Mouse (Mus musculus): ENCODE data around the gene Nxpe4.
A peak's percentile ranks its signal among the peaks of the same experiment; 100 is the strongest.
"Not testable (repeated sequence)": the region's sequence is repeated elsewhere in the genome, so short reads cannot be mapped to it uniquely, and the experiment has no call there.

Nxpe4 gene

DNA sequence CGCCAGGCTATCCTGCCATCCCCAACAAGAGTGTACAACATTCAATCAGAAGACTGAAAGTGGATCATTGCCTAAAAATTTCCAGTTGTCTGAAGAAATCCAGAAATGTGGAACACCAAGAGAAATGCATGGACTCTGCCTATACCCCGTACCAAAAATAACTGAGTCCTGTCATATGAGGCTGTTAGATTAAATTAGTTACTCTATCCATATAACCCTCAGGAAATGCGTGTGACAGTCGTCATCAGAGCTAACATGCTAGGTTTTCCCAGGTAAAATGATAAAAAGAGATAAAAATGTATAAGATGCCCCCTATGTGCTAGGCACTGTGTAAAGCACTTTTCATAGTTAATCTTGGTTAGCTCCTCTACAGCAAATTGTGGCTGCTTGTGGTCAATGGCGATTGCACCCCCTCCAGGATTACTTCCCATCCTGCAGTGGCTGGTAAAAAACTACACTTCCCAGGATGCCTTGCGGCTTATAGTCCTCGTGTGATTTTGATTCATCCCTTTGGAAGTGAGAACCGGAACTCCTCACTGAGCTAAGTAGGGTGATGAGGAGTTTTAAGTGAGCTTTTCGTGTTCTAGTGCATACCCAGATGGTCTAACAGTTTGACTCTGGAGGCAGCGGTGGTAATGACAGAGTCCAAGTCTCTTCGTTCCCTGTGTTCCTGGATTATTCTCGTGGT is at the start of gene Nxpe4:
Nxpe4 (plus strand) TSS at position 519 of the 688 bp plus-strand sequence.
- DNase-seq (ENCODE audit: low spot score in 2 of 2) = peak; percentile 91 to 93

DNA sequence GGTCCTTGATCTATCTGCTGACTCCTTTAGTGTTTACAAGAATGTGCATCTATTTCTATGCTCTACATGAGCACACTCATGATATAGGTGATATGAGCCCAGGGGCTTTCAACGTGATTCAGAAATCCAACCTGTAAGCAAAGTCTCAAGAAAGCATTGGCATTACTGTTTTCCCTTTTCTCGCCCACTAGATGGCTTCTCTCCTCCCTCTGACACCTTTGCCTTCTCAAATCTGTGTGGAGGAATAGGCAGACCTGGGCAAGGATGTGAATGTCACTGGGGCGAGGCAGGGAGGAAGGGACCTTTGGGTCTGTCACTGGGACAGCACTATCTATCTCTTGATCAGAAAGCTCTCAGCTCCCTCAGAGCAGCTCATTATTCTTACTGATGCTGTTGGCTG is 35.0 kb upstream of the Nxpe4 start:
- no peak for DNase-seq (ENCODE audit: low spot score in 2 of 2)

DNA sequence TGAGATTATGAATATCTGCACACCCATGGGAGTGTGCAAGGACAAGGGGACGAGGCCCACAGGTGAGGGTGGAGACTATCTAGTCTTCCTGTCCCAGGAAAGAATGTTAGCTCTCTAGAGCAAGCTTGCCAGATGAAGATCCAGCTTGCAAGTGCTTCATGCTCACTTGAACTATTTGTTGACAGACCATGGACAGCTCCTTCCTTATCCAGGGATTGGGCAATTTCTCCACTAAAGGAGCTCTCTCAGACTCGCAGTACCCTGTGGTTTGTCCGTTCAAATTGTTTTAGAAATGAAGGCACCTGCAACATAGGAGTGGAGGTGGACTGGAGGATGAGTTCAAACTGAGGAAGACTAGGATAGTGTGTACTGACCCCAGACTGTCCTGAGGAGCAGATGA is 24.3 kb upstream of the Nxpe4 start:
- no peak for DNase-seq (ENCODE audit: low spot score in 2 of 2)

DNA sequence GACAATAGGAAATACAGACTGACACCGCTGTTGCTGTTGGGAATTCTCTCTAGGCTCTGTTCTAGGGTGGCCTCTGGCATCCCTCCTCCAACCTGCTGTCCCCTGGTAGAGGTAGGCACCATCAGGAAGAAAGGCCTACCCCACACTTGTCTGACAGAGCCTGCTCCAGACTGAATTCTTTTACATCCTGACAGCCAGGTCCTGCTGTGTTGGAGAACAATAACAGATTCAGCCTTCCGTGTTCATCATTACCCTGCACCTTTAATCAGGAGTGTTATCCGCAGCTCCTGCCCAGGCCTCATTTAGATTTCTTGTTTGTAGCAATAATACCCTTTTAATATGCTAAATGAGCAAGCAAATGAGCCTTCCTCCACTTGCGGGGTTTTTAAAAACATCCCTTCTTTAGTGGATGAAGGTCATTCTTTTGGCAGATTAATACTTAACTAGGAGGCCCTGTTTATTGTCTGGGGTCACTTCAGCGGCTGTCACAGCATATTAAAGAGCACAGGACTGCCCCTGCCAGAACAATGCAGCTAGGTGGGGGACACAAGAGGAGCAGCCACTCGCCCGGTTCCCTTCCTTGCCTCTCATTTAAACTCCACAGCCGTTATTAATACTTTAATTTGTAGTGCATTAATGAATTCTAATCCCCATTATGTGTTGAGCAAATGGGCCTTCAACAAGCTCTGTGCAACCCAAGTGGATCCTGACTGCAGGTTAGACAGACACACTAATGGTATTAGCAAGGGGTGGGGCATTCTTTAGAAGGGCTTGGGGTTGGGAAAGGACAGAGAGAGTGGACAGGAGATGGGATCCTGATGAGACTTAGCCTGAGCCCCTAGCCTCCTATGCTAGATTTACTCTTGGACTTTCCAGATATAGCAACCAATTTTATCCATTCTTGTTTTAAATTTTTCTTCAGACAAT is 21.1 kb upstream of the Nxpe4 start:
- no peak for DNase-seq (ENCODE audit: low spot score in 2 of 2)

DNA sequence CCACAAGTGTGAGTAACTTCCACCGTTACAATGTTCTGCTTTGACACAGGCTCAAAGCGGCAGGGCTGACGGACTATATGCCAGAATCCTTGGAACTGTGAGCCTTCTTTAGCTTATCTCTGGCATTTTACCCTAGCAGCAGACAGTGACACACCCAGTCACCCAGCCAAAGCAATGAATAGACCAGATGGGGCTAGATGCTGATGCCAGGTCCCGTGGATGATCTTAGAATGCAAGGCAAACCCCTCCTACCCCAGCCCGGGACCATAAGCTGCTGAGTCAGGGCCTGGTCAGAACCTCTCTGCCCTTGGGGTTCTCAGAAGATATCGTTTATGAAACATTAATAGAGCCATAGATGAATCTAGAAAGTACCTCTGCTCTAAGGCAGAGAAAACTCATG is 19.2 kb upstream of the Nxpe4 start:
- no peak for DNase-seq (ENCODE audit: low spot score in 2 of 2)

DNA sequence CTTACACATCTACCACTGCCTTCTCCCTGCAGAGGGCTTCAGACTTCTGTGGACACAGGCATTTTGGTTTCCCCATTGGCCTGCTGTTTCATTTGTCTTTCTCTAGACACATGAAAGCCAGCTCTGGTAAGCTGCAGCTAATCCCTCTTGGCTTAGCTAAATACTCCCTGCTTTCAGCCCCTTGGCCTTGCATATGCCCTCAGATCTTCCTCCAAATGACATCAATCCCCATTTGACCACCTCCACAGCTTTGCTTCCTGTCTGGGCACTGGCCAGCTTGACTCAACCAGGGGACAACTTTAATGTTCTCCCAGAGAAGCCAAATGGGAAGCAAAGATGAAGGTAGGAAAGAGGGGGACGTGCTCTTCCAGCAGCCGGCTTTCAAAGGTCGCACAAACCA is 15.1 kb upstream of the Nxpe4 start:
- DNase-seq (ENCODE audit: low spot score in 2 of 2) = no peak

DNA sequence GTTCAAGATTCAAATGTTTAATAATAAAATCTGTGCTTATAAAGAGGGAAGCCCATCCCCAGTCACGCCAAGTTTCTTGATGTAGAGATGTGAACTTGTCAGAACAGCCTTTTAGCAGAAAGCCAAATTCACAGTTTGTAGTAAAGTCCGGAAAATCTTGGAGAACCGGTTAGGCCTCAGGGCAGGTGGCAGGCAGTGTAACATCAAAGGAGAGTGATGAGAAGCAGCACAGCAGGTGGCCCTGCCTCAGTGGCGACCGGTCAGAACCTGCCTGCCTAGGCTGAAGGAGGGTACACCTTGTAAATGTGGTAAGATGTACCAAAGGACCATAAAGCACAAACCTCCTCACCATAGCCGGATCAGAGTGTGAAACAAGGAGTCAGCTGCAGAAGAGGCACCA is 4.7 kb downstream of the Nxpe4 start:
- DNase-seq (ENCODE audit: low spot score in 2 of 2) = not testable (repeated sequence)

DNA sequence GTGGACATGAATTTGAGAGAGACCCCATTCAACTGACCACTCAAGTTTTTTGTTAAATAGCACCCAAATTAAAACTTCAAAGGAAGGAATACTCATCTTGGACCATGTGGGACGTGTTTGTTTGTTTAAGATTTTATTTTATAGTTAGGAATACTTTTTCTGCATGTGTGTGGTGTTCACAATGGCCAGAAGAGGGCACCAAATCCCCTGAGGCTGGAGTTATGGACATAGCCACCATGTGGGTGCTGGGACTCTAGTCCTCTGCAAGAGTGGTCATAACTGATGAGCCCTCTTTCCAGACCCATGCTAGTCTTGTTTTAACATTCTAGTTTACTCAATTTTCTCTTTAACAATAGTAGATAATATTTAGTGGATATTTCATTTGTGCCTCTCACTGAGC is 14.9 kb downstream of the Nxpe4 start:
- no peak for DNase-seq (ENCODE audit: low spot score in 2 of 2)

DNA sequence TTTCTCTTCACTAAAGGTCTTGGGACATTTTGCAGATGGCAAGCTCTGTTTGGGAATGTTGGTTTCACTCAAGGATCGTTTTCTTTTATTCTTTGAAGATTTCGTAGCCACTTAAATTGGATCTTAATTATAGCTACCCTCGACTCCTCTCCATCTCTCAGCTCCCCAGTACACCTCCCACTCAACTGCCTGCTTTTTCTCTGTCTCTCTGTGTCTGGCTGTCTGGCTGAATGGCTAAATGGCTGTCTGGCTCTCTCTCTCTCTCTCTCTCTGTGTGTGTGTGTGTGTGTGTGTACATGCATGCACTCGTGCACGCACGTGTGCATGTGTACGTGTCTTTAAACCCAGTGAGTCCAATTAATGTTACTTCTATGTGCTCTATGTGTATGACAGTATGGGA is 19.5 kb downstream of the Nxpe4 start:
- DNase-seq (ENCODE audit: low spot score in 2 of 2) = peak; percentile 38 to 49

DNA sequence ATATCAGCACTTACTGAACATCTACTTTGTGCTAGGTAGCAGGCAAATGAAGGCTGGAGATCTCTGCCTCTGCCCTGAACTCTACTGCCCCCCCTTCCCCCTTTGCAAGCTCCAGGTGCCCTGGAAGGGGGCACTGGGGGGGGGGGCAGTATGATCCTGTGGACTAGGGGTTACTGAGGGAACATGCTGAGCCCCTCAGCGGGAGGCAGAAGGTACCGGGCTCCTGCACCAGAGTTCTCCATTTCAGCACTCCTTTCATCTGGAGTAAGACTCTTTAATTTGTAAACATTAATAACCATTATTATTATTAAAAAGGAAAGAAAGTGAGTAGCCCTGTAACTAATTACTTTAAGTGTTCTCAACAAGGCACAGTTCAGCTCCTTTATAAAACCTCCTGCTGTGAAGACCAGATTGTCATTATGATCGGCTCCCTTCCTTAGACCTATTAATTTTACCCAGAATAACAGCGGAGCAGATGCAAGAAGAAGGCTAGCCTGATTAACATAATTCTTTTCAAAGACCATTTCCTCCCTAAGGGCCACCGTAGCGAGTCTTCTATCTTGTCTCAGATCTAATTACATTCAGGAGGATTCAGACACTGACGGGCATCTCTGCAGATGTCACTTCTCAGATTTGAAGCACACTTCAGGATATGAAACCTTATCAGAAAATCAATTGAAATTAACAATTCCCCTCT is 21.0 kb downstream of the Nxpe4 start:
- no peak for DNase-seq (ENCODE audit: low spot score in 2 of 2)

DNA sequence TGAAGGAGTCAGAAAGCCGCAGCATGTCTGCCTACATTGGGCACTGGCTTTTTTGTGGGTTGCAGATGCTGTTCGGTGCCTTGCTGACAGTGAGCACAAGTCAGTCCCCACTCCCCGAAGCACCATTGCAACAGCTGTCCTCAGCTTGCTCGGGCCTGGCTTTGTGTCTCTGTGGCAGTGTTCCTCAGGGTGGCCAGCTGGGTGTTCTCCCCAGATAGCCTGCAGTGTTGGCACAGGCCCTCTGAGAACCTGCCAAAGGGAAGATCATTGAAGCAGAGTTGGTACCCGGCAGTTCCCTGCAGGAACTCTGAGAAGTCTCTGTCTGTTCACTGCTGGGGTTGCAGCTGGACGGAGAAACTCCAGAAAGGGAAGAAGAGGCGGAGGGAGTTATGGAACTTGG is 22.5 kb downstream of the Nxpe4 start:
- peak in 1 of 2 experiments; percentile 34 for DNase-seq (ENCODE audit: low spot score in 2 of 2)

DNA sequence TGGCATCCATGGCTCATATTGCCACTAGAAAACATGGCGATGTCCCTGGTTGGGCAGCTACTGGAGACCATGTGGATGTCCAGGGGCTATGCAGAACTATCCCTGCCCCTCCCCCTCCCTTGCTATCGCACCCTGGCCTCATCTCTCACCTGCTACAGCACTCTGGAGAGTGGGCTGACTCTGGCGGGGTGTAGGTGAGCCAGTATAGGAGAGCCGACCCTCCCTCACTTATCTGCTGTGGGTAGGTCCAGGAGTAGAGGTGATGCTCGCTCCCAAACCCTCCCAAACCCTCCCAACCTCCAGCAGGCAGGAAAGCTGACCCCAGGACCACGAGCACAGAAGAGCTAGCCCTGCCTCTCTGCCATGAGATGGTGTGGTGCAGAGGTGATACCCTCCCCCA is 27.0 kb downstream of the Nxpe4 start:
- no peak for DNase-seq (ENCODE audit: low spot score in 2 of 2)

DNA sequence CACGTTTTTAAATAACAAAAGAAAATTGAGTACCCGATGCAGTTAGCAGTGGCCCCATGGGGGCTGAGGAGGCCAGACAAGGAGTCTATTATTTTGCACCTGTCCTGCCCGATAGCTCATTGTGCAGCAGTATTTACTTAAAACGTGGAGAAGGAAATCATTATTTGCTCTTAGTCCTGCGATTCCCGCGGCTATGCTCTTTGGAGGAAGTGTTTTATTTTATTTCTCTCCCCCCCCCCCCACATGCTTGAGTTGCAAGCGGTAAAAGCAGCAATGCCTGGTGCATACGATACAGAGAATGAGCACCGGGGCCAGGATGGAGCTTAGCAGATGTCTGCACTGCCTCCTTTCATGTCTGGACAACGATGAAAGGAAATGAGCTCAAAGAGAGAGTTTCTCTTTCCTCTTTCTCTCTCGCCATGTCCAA is 35.6 kb downstream of the Nxpe4 start:
- no peak for DNase-seq (ENCODE audit: low spot score in 2 of 2)

DNA sequence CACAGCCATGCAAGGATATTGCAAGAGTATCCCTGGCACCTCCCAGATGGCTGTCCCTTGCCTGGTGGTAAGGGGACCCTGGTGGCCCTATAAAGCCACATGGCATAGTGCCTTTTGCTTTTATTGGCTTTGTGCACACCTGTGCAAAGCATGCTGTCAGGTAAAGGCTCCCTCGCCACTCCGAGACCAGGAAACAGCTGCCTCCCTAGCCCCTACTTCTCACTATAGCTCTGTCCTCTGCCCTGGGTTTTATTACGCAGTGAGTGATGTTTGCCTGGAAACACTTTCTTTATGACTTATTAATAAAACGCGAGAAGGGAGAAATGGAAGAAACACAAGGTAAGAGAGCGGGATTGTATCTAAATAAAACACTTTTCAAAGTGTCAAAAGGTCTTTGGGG is 49.1 kb downstream of the Nxpe4 start:
- DNase-seq (ENCODE audit: low spot score in 2 of 2) = no peak

DNA sequence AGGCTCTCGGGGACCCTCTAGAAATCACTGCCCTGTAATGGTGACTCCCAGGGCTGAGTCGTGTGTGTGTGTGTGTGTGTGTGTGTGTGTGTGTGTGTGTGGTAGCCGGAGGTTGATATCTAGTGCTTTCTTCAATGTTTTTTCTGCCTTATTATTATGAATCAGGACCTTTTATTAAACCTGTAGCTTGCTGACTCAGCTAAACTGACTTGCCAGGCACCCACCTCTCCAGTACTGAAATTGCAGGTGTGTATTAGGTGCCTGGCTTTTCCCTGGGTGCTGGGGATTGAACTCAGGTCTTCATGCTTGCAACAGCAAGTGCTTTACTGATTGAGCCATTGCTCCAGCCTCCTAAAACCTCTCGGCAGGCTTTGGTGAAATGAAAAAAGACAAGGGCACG is 50.1 kb downstream of the Nxpe4 start:
- DNase-seq (ENCODE audit: low spot score in 2 of 2) = no peak

DNA sequence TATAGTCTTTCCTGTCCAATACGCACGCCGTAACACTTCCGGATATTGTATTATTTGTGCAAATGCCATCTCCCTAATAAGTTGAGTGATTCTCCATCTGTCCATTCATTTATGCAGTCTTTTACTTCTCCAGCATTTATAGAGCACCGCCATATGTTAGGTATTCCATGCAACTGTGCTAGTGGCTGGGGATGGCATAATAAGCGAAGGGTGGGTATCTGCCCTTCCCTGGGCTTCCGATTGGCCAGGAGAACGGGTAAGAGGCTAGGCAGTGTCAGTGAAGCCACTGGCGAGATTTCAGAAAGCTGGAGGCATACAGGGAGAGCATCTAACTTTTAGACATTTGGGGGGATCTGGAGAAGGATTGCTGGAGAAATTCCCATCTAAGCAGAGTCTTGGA is 52.9 kb downstream of the Nxpe4 start:
- DNase-seq (ENCODE audit: low spot score in 2 of 2) = no peak

DNA sequence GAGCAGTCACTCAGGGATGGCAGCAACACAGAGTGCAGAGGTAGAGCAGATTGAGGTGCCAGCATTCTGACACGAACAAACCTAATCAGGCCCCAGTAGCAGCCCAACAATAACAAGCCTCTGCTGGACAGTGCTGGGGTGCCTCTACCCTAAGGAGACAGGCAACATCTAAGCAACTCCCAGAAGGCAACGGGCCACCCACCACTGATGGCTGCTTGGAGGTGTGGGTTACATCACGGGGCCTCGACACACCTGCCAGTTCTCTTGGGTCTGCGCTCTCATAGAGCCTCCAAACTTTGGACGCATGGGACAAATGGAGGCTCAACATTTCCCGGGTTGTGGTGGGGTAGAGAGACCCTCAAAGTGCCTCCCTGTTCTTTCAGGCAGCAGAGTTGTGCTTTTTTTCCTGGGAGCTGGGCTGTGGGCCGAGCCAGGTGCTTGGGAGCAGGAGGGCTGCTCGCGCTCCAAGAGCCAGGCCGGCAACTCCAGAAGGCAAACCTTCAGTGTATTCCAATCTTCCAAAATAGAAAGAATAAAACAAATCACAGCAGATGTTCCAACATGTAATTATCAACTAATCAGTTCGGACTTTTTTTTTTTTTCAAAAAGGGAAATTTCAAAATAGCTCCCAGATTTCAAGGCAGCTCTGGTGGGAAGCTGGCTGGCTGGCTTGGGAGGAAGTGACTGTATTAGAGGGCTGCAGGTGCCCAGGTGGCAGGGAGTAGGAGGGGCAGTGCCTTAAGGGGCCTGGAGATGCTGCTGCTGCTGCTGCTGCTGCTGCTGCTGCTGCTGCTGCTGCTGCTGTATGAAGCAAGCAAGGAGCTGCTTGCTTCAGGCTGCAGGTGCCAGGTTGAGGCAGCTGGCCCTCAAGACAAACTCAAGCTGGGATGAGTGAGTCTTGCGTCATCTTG is 54.5 kb downstream of the Nxpe4 start:
- DNase-seq (ENCODE audit: low spot score in 2 of 2) = peak in 1 of 2 experiments; percentile 25

DNA sequence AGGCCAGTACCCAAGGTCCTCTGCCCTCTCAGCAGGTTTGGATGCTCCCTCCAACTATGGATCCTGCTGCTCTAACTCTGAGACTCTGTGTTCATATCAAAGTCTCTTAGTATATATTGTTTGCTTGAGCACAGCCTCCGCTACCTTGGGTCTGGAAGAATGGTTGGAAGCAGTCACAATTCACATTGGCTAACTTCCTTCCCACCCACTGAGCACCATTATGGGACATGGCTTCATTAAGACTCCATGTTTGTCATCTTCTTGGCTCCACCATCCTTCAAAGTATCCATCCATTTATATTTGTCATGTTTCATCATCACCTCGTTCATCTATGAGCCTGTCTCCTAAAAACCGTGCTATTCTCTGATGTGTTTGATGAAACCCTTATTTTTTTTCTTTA is 68.9 kb downstream of the Nxpe4 start:
- no peak for DNase-seq (ENCODE audit: low spot score in 2 of 2)

DNA sequence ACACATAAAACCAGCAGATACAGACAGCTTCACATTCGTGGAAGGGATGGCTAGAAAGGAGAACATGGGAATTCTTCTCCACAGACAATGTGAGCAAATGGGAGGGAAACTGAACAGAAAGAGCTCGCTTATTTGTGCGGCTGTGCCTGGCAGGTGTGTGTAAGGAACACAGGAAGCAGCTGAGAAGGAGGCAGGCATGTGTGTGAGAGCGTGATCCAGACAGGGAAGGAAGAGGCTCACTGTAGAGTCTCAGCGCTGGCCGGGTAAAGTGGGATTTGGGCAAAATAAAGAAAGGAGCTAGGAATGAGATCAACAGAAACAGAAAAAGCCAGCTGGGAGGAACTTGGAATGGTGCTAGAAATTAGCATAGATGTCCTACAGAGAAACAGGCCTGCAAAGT is 74.6 kb downstream of the Nxpe4 start:
- DNase-seq (ENCODE audit: low spot score in 2 of 2) = no peak

DNA sequence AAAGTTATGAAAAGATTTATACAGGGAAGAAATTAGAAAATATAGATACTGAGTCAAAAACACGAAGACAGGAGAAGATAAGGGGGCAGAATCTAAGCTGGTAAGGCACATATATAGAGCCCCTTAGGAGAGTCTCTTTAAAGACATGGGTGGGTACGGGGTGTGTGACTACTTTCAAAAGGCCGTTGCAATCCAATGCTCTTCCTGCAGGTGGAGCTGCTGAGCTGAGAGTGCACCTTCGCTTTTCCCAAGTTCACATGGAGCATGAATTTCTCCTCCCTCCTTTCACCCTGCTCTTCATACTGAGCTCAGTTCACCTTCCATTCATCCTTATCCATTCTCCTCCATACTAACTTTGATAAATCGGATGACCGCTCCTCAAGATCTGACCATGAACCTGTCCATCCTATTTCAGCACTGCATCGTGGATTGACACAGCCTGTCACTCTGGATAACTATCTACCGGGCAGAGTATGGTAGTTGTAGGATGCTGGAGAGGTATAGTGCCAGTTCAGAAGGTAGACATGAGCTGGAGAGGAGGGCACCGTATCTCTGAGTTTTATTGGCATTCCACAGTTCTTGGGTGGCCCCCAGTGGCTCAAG is 76.4 kb downstream of the Nxpe4 start:
- DNase-seq (ENCODE audit: low spot score in 2 of 2) = peak; percentile 56 to 60

DNA sequence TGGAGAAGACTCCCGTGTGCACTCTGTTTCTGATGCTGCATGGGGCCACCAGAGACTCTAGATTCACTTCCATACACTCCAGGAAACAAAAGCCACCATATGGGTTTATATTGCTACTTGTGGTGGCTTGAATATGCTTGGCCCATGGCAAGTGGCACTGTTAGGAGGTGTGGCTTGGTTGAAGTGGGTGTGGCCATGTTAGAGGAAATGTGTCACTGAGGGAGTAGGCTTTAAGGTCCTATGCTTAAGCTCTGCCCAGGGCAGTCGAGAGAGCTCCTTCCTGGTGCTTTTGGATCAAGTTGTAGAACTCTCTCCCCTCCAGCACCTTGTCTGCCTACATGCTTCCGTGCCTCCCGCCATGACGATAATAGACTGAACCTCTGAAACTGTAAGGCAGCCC is 77.6 kb downstream of the Nxpe4 start:
- DNase-seq (ENCODE audit: low spot score in 2 of 2) = no peak

All from right cerebral cortex, adult 2 months (tissue).